Mouse (Mus musculus): ENCODE measurements around the gene H2-Q10. TPM values are rescaled to one million over a fixed set of nuclear protein-coding genes. Genes with fewer than 3 reads are reported as not detected.

The H2-Q10 gene
- total RNA-seq, 2 experiments from 2014 or later = 0.12 to 0.15 TPM

DNA sequence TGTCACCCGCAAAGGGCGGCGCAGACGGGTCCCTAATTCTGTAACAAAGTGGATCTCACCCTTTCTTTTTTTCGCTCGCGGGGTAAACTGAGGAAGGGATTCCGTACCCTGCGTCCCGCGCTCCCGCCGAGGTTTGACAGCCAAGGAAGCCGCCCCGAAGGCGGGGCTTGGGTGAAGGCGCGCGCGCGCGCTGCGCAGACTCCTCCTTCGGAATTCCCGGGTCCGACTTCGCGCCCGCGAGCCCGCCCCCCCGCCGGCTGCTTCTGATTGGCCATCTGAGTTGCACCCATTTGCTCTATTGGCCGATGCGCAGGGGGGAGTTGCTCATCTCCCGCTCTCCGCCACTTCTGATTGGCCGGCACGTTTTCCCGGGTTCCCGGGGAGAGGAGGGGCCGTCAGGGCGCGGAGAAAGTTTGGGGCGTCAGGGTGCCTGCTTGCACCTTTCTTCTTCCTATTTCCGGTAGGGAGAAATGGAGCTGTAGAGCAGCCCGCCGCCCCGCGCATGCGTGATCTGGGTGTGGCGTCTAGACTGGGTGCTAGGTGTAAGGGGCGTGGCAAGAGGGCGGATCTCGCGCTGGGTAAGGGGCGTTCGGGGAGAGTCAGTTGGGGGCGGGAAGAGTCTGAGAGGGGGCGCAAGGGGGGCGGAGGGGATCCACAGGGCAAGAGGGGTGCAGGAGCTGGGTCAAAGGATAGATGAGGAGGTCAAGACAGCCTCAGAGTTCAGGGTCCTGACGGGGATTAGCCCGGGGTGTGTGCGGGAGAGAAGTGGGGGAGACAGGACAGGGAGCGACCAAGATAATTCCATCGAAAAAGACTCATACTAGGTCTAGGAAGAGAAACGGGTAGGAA lies 47.0 kb downstream of the H2-Q10 start, which contains the start of the genes Tcf19 and Cchcr1:
Gene Tcf19 (minus strand): TSS at position 173 of the 849 bp plus-strand sequence.
Gene Cchcr1 (plus strand): TSS at position 449 of the 849 bp plus-strand sequence.
- no peak within 1 kb of the TSS for H3K27ac ChIP-seq
- TF ChIP-seq CTCF (conservative IDR thresholded peaks at IDR 0.05) = peak; percentile 35
- peak; percentile 94 to 96 for DNase-seq (ENCODE audit: low spot score in 2 of 2)
- H3K4me3 ChIP-seq = peak within 1 kb of the TSS; percentile 71

DNA sequence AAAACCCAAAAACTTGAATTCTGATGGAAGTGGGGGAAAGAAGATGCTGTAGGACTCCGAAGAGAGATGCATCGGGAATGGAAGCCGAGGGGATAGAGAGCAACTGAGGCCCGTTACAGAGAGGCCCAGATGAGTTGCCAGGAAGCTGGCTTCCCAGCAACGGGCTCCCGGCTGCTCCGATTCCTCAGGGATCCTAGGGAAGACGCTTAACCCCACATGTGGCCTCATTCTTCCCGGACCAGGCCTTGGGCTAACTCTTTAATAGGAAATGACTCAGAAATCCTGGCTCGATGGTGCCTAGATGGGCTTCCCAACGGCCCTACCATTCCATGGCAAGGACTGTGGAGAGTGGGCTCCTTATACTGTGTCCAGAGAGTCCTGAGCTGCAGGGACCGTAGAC lies 47.6 kb downstream of the H2-Q10 start:
- Histone ChIP-seq H3K4me3 (peak overlapping the region; percentile 71), H3K27ac (no peak overlapping the region)
- no peak for TF ChIP-seq CTCF (conservative IDR thresholded peaks at IDR 0.05)
- DNase-seq (ENCODE audit: low spot score in 2 of 2) = no peak

Other genes starting within 250 kb of the H2-Q10 start
- not detected for gene Gm16181, start 249.3 kb upstream of the H2-Q10 start, total RNA-seq (2021)
- 100 to 1,000 TPM; 615 to 646 TPM for gene Atp6v1g2, start 236.4 kb upstream of the H2-Q10 start, total RNA-seq (2021)
- 10 to 100 TPM; 13.3 to 15.1 TPM for gene Nfkbil1, start 234.3 kb upstream of the H2-Q10 start, total RNA-seq (2021)
- gene Ddx39b, start 228.3 kb upstream of the H2-Q10 start, total RNA-seq (2021) = 100 to 1,000 TPM; 230 to 239 TPM
- gene H2-D1, start 207.4 kb upstream of the H2-Q10 start, total RNA-seq (2021) = 10 to 100 TPM; 15.7 to 21.2 TPM
- gene H2-Q1, start 149.7 kb upstream of the H2-Q10 start, total RNA-seq (2021) = under 1 TPM; 0.13 to 0.47 TPM
- gene H2-Q2, start 127.8 kb upstream of the H2-Q10 start, total RNA-seq (2021) = under 1 TPM in 1 of 2 experiments, not detected in 1; 0.38 TPM
- gene H2-Q4, start 90.5 kb upstream of the H2-Q10 start, total RNA-seq (2021) = 1 to 10 TPM; 1.7 to 2.3 TPM
- gene H2-Q6, start 45.2 kb upstream of the H2-Q10 start, total RNA-seq (2021) = not detected
- gene H2-Q7, start 30.9 kb upstream of the H2-Q10 start, total RNA-seq (2021) = under 1 TPM; 0.69 to 0.79 TPM
- under 1 TPM in 1 of 2 experiments, not detected in 1; 0.52 TPM for gene Pou5f1, start 35.9 kb downstream of the H2-Q10 start, total RNA-seq (2021)
- gene Tcf19, start 46.7 kb downstream of the H2-Q10 start, total RNA-seq (2021) = 1 to 10 TPM; 4.7 to 7.2 TPM
- gene Cchcr1, start 47.0 kb downstream of the H2-Q10 start, total RNA-seq (2021) = 10 to 100 TPM; 11.0 to 12.6 TPM
- 1 to 10 TPM in 1 of 2 experiments, under 1 TPM in 1; 0.59 to 1.1 TPM for gene Psors1c2, start 63.1 kb downstream of the H2-Q10 start, total RNA-seq (2021)
- under 1 TPM in 1 of 2 experiments, not detected in 1; 0.25 TPM for gene Cdsn, start 82.0 kb downstream of the H2-Q10 start, total RNA-seq (2021)
- gene 2300002M23Rik, start 97.4 kb downstream of the H2-Q10 start, total RNA-seq (2021) = not detected
- not detected for gene Sfta2, start 131.5 kb downstream of the H2-Q10 start, total RNA-seq (2021)
- not detected for gene Gm9573, start 156.5 kb downstream of the H2-Q10 start, total RNA-seq (2021)
- not detected for gene Mucl3, start 173.6 kb downstream of the H2-Q10 start, total RNA-seq (2021)
- 10 to 100 TPM; 32.4 to 47.3 TPM for gene Vars2, start 197.5 kb downstream of the H2-Q10 start, total RNA-seq (2021)
- 10 to 100 TPM; 29.9 to 35.3 TPM for gene Gtf2h4, start 203.7 kb downstream of the H2-Q10 start, total RNA-seq (2021)
- gene Ddr1, start 234.5 kb downstream of the H2-Q10 start, total RNA-seq (2021) = 10 to 100 TPM; 54.3 to 61.0 TPM

All from layer of hippocampus, adult 2 months (tissue).